Mouse (Mus musculus): Measurements from ENCODE around the gene Ctf2. TPM values are rescaled to one million over a fixed set of nuclear protein-coding genes. Genes with fewer than 3 reads are reported as not detected.
"Not testable (repeated sequence)": the region's sequence is repeated elsewhere in the genome, so short reads cannot be mapped to it uniquely, and the experiment has no call there.

The Ctf2 gene
- polyA plus RNA-seq, 1 experiment from 2014 or later, result 0.12 TPM

DNA sequence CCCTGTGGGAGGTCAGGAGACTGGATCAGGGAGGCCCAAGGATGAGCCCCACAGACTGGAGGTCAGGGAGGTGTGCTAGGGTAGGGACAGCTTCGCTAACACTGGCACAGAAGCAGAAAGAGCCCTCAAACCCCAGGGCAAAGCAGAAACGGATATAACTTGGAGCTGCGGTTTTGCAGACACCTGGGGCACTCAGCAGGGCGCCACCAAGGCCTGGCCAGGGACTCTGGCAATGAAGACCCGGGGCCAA, 24.1 kb downstream of the Ctf2 start:
- H3K9me3 ChIP-seq, result no peaks in the 10 kb centered on the region
- H3K9ac ChIP-seq, result peak overlapping the region; percentile 91
- H3K27me3 ChIP-seq (replicated peaks), result no peaks in the 10 kb centered on the region
- peak overlapping the region; percentile 85 for H3K4me3 ChIP-seq
- WGBS, result 0% methylated on average over 5 of the region's 5 CpGs
- peaks cover 18% of the 10 kb centered on the region; the same call in 1 of the 2 replicates for H3K36me3 ChIP-seq (replicated peaks)
- ATAC-seq (replicated peaks), result peak; percentile 7
- H3K4me1 ChIP-seq, result peaks cover 28% of the 10 kb centered on the region
- peak overlapping the region; percentile 70 for H3K4me2 ChIP-seq
- peak overlapping the region; percentile 93 for H3K27ac ChIP-seq

DNA sequence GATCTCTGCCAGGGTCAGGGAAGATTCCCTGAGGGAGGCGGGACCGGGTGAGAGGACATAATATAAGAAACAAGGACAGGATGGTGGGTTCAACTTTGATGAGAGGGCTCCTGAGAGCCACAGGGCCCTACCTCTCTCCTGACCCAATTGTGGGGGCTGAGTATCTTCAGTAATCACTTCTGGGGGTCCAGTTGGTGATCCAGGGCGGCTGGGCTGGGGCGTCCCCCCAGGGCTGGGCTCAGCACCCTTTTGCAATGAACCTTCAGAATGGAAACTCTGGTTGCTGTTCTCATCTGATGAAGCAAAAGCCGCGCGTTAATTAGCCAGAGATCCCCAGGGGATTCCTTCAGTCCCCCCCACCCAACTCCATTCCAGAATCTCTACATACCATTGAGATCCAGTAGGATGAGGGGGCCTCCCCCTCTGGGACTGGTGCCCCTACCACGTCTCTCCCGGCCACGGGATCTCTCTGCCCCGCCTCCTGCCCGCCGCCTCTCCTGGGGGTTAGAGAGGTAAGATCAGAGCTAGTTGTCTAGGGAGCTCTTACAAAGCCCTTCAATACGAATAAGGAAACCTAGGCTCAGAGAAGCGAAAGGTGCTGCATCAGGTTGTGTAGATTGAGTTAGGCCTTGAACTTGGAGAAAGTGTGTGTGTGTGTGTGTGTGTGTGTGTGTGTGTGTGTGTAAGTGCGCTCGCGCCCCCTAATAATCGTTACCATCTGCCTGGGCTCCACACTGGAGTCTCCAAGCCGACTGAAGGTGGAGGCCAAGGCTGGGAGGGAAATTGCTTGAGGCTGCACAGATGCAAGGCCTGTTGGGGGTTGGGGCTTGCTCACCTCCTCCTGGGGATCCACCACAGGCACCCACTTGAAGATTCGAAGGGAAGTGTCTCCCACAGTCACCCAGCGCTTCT, 24.7 kb downstream of the Ctf2 start:
- peak overlapping the region; percentile 93 for H3K27ac ChIP-seq
- H3K27me3 ChIP-seq (replicated peaks), result no peaks in the 10 kb centered on the region
- ATAC-seq (replicated peaks), result no peak; the same call in 1 of the 2 replicates
- peak overlapping the region; percentile 91 for H3K9ac ChIP-seq
- H3K4me1 ChIP-seq, result peaks cover 22% of the 10 kb centered on the region
- H3K4me3 ChIP-seq, result peak overlapping the region; percentile 85
- peaks cover 20% of the 10 kb centered on the region; the same call in 1 of the 2 replicates for H3K36me3 ChIP-seq (replicated peaks)
- H3K9me3 ChIP-seq, result no peaks in the 10 kb centered on the region
- H3K4me2 ChIP-seq, result peak overlapping the region; percentile 70
- WGBS, result 24% methylated on average over 22 of the region's 22 CpGs

DNA sequence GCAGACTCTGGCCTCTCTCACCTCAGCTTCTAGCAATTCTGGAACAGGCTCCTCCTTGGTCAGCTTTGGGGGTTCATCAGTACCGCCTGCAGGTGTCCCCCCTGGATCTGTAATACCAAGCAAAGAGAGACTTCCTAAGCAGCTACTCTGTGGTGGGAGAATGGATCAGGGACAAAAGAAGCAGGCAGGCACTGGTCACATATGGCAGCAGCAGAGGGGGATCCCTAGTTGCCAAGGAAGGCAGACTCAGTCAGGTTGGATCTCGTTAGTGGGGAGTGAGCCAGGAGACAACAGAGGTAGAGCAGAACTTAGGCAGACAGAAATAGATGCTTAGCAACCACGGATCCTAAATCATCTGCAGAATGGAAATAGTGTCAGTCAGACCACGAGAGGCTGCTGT, 26.3 kb downstream of the Ctf2 start:
- Histone ChIP-seq H3K9me3 (no peaks in the 10 kb centered on the region), H3K9ac (no peak overlapping the region), H3K27ac (no peak overlapping the region), H3K4me2 (no peak overlapping the region), H3K4me3 (no peak overlapping the region), H3K36me3 (replicated peaks) (peaks cover 20% of the 10 kb centered on the region; the same call in 1 of the 2 replicates), H3K27me3 (replicated peaks) (no peaks in the 10 kb centered on the region), H3K4me1 (peaks cover 21% of the 10 kb centered on the region)
- ATAC-seq (replicated peaks), result no peak
- WGBS, result 82% methylated on average over 4 of the region's 4 CpGs

DNA sequence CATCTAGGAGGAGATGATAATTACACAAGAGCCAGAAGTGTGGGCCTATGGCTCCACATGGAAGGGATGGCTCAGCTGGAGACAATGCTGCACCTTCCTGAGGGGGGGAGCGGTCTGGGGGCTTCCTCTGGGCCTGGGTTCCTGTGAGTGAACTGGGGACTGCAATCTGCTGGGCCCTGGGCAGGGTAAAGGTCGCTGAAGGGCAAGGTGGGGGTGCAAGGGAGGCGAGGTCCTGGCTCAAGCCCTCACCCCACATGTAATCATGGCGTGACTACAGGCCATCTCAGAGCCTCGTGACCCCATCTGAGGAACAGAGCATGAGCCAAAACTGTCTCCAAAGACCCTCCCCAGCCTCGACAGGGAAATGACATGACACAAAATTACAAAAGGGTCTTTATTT, 27.4 kb downstream of the Ctf2 start:
- no peak for ATAC-seq (replicated peaks)
- Histone ChIP-seq H3K4me3 (no peak overlapping the region), H3K36me3 (replicated peaks) (peaks cover 20% of the 10 kb centered on the region; the same call in 1 of the 2 replicates), H3K9ac (no peak overlapping the region), H3K4me2 (no peak overlapping the region), H3K27ac (no peak overlapping the region), H3K27me3 (replicated peaks) (no peaks in the 10 kb centered on the region), H3K4me1 (peaks cover 21% of the 10 kb centered on the region), H3K9me3 (no peaks in the 10 kb centered on the region)
- WGBS, result 88% methylated on average over 6 of the region's 6 CpGs

DNA sequence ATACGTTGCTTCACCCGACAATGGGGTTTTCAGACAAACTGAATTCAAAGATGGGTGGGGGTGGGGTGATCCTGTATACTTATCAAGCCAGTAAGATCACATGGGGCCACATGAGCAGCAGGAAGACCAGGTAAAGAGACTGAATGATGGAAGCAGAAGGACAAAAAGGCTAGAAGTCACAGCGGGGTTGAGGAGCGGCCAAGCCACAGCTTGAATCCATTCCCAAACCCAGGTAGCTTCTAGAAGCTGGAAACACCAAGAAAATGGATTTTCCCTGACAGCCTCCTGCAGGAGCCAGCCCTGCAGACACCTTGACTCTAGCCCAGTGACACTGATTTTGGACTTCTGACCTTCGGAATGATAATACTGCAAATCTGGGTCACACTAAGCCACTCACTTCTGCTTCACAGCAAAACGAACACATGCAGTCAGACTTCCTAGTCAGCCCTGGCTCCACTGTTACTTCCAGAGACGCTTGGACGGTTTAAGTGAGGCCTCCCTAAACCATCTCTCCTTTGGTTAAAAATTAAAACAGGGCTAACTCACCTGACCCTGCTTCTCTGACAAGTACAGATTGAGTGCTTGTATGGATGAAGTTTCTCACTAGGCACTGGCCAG, 28.3 kb downstream of the Ctf2 start:
- Histone ChIP-seq H3K4me2 (no peak overlapping the region), H3K9me3 (no peaks in the 10 kb centered on the region), H3K36me3 (replicated peaks) (peaks cover 20% of the 10 kb centered on the region; the same call in 1 of the 2 replicates), H3K27me3 (replicated peaks) (no peaks in the 10 kb centered on the region), H3K4me1 (peaks cover 14% of the 10 kb centered on the region), H3K9ac (no peak overlapping the region), H3K4me3 (no peak overlapping the region), H3K27ac (no peak overlapping the region)
- no peak for ATAC-seq (replicated peaks)
- WGBS, result 91% methylated on average over 8 of the region's 8 CpGs

DNA sequence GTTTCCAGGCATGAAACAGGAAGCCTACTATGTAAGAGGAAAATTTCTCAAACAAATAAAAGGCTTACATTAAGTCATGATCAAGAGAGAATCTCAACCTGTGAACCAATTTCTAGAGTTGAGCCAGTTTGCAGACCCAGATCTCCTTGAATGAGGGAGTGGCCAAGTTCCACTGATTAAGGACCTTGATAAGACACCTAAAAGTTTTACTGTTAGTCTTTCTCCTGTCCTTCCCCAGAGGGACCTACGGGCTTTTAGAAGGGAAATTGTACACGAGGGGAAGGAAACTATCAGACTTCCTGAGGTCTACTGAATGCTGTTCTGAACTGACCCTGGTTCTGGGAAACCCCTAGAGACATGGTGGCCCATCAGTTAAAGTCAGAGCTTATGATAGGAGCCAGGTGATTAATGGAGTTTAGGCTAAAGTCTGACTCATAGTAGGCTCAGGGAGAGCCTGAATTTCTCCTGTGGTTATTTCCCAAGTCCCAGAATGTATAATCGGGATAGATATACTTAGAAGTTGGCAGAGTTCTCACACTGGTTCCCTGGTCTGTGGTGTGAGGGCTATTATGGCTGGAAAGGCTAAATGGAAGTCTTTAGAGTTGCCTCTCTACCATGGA, 31.1 kb downstream of the Ctf2 start:
- Histone ChIP-seq H3K27me3 (replicated peaks) (no peaks in the 10 kb centered on the region), H3K4me3 (no peak overlapping the region), H3K27ac (no peak overlapping the region), H3K9me3 (no peaks in the 10 kb centered on the region), H3K4me1 (no peaks in the 10 kb centered on the region), H3K9ac (no peak overlapping the region), H3K4me2 (no peak overlapping the region), H3K36me3 (replicated peaks) (peaks cover 20% of the 10 kb centered on the region; the same call in 1 of the 2 replicates)
- WGBS, result 88% methylated on average over 3 of the region's 3 CpGs
- ATAC-seq (replicated peaks), result no peak

DNA sequence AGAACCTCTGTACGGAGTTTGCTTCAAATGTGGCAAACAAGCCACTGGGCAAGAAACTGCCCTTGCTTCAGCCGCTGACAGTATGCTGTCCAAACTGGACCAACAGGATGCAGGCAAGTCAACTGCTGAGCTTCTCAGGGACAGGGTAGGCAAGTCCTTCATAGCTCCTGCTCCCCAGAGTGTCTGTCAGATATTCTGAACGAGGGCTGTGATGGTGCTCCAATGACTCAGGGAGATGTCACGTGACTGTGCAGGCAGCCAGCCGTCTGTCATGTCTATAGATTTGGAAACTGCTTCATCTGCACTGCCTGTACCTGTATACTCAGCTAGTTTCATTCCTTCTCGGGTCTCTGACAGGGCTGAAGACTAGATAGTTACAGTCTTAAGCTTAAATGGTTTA, 33.0 kb downstream of the Ctf2 start:
- H3K4me1 ChIP-seq, result no peaks in the 10 kb centered on the region
- WGBS, result 81% methylated on average over 6 of the region's 6 CpGs
- H3K4me3 ChIP-seq, result no peak overlapping the region
- no peak overlapping the region for H3K4me2 ChIP-seq
- H3K36me3 ChIP-seq (replicated peaks), result peaks cover 14% of the 10 kb centered on the region; the same call in 1 of the 2 replicates
- no peak overlapping the region for H3K9ac ChIP-seq
- no peak overlapping the region for H3K27ac ChIP-seq
- ATAC-seq (replicated peaks), result no peak
- no peaks in the 10 kb centered on the region for H3K9me3 ChIP-seq
- no peaks in the 10 kb centered on the region for H3K27me3 ChIP-seq (replicated peaks)

DNA sequence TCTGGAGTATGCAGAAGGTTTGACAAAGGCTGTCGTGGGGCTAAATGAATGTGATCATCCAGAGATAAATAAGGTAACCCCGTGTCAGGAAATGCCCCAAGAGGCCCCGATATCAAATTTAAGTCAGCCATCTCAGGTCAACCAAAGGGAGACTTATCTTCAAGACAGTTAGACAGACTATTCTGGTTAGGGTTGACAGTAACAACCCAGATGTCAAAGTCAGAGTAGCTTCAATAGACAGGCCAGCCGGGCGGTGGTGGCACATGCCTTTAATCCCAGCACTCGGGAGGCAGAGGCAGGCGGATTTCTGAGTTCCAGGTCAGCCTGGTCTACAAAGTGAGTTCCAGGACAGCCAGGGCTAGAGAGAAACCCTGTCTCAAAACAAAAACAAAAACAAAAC, 38.2 kb downstream of the Ctf2 start:
- not testable (repeated sequence) for H3K9me3 ChIP-seq; H3K4me2 ChIP-seq; H3K27ac ChIP-seq; ATAC-seq (replicated peaks); H3K9ac ChIP-seq; H3K4me1 ChIP-seq; H3K27me3 ChIP-seq (replicated peaks); H3K4me3 ChIP-seq; H3K36me3 ChIP-seq (replicated peaks)
- 94% methylated on average over 7 of the region's 7 CpGs for WGBS

DNA sequence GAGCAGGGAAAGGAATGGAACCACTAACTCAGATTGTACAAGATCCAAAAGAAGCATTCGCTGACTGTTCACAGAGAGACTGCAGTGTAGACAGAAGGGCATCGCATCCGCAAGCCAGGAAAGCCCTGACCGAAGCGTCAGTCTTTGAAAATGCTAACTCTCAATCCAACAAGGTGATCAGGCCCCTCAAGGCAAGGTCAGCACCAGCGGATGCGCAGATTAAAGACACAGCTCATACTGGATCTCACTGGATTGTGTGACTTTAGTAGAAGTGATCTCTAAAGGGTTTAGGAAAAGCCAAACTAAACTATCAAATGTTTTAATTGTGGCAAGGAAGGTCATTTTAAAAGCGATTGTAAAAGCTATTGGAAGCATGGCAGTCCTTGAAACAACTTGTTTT, 38.7 kb downstream of the Ctf2 start:
- no peak overlapping the region for H3K27ac ChIP-seq
- H3K9me3 ChIP-seq, result no peaks in the 10 kb centered on the region
- no peak overlapping the region for H3K9ac ChIP-seq
- no peak for ATAC-seq (replicated peaks)
- peaks cover 8% of the 10 kb centered on the region; the same call in 1 of the 2 replicates for H3K36me3 ChIP-seq (replicated peaks)
- no peak overlapping the region for H3K4me2 ChIP-seq
- no peak overlapping the region for H3K4me3 ChIP-seq
- 95% methylated on average over 8 of the region's 8 CpGs for WGBS
- H3K4me1 ChIP-seq, result peaks cover 7% of the 10 kb centered on the region
- H3K27me3 ChIP-seq (replicated peaks), result no peaks in the 10 kb centered on the region

DNA sequence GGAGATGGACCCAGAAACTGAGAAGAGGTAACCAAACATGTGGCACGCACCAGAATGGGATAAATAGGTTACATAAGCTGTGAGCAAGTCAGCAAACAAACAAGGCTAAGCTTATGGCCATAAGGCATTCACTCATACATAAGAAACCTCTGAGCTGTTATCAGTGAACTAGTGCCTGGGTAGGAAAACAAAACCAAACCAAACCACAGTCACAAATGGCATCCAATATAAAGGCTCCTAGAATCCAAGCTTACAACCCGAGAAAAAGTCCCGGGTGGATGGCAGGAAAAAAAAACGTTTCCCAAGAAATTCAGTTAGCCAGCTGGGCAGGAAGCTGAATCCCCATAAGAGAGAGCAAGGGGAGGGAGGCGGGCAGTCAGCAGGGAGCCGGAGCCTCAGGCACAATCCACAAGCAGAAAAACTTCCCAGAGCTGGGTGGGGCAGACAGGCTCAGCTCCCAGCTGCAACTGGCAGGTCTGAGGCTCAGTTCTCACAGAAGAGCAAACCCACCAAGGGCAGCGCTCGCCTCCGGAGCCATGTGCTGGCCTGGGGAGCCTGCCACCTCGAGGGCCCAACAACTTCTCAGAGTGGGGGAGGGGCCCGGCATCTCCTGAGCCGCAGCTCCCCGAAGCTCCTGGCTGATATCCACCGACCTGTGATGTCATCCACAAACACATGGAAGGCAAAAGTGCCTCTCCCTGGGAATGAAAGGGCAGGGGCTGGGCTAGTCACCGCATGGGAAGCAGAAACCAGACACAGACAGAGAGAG, 40.6 kb downstream of the Ctf2 start:
- H3K36me3 ChIP-seq (replicated peaks), result peaks cover 8% of the 10 kb centered on the region; the same call in 1 of the 2 replicates
- H3K27me3 ChIP-seq (replicated peaks), result no peaks in the 10 kb centered on the region
- H3K9ac ChIP-seq, result no peak overlapping the region
- ATAC-seq (replicated peaks), result 0 out of 2 replicates have a peak, but pooled peaks have one; percentile 30
- H3K4me3 ChIP-seq, result no peak overlapping the region
- WGBS, result 6% methylated on average over 15 of the region's 15 CpGs
- H3K4me2 ChIP-seq, result peak overlapping the region; percentile 32
- peaks cover 7% of the 10 kb centered on the region for H3K4me1 ChIP-seq
- H3K9me3 ChIP-seq, result no peaks in the 10 kb centered on the region
- H3K27ac ChIP-seq, result peak overlapping the region; percentile 40

DNA sequence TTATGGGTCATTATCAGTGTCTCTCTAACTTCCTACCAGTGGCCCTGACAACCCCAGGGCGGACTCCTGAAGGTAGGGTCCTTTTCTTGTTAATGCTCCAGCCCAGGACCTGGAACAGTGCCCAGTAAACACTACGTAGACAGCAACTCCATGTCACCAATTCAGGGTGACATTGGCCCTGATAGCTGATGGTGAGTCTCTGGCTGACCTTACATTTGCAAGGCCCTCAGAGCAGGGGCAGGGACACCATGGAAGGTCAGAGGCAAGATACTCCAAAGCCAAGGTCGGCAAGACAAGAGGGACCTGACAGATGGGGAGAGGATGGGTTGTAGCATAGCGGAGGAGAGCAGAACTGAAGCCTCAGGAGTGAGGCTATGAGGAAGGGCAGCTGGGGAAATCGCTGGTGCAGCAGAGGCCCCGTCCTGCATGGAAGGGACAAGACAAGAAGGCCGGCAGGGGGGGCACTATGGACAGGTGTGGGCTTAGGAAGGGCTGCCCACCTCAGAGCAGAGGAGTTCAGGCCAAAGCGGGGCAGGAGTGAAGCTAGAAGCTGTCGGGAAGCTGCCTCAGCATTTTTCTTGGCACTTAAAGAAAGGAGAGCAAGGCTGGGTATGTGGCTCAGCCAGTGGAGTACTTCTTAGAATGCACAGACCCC, 42.2 kb downstream of the Ctf2 start:
- Histone ChIP-seq H3K36me3 (replicated peaks) (peaks cover under 1% of the 10 kb centered on the region; the same call in 1 of the 2 replicates), H3K4me1 (peaks cover 7% of the 10 kb centered on the region), H3K9me3 (no peaks in the 10 kb centered on the region), H3K27ac (no peak overlapping the region), H3K27me3 (replicated peaks) (no peaks in the 10 kb centered on the region), H3K4me2 (no peak overlapping the region), H3K4me3 (no peak overlapping the region), H3K9ac (no peak overlapping the region)
- ATAC-seq (replicated peaks), result no peak
- WGBS, result 75% methylated on average over 9 of the region's 9 CpGs
